Mouse (Mus musculus): ENCODE results near the gene Cdkn1a. TPM values are rescaled to one million over a fixed set of nuclear protein-coding genes. Genes with fewer than 3 reads are reported as not detected.

Cdkn1a gene
- polyA plus RNA-seq, 1 experiment, result not detected

DNA sequence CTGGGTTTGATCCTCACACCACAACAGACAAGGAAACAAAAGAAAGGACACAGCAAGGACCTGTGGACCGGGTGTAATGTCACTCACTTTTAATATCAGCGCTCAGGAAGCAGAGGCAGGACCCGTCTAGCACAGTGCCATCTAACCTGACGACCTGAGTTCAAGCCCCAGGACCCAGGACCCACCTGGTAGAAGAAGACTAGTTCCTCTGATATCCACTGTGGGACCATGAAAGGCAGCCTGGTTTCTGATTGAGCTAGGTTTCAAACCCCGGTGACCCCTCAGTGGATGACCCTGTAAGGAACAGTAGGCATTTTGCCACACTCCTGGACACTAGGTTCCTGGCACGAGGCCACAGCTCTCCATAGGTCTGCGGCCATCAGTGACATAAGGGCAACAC lies 6.1 kb upstream of the Cdkn1a start:
- Histone ChIP-seq H3K4me1 (ENCODE audit: control insufficient read depth, insufficient read depth, low read length) (peaks cover 20% of the 10 kb centered on the region), H3K4me3 (ENCODE audit: insufficient read depth, low read depth, low read length) (no peak overlapping the region), H3K27ac (ENCODE audit: insufficient read depth, low read depth, low read length) (no peak overlapping the region)
- WGBS, result 92% methylated on average over 7 of the region's 7 CpGs
- no peak for TF ChIP-seq CTCF (IDR thresholded peaks at IDR 0.05; ENCODE audit: insufficient read depth, low read depth, low read length)
- TF ChIP-seq POLR2A (IDR thresholded peaks at IDR 0.05; ENCODE audit: insufficient read depth, low read depth, low read length), result no peak

DNA sequence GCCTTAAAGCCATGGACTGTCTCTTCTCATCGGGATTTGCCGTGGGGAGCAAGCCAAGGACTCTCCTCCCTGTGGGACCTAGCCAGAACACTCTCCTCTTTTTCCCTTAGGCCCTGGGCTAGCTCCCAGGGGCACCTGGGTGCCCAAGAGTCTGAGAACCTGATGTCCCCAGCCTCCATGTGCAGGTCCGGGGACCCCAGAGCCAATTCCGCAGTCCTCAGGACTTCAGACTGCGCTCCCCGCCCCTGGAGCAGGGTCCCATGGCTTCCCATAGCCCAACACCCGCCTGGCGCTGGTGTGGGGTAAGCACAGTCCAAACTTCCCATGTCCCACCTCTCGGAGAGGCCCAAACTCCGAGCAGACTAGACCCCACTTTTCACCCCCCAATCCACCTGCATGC lies 5.5 kb upstream of the Cdkn1a start:
- Histone ChIP-seq H3K27ac (ENCODE audit: insufficient read depth, low read depth, low read length) (no peak overlapping the region), H3K4me1 (ENCODE audit: control insufficient read depth, insufficient read depth, low read length) (peaks cover 20% of the 10 kb centered on the region), H3K4me3 (ENCODE audit: insufficient read depth, low read depth, low read length) (no peak overlapping the region)
- no peak for TF ChIP-seq POLR2A (IDR thresholded peaks at IDR 0.05; ENCODE audit: insufficient read depth, low read depth, low read length)
- no peak for TF ChIP-seq CTCF (IDR thresholded peaks at IDR 0.05; ENCODE audit: insufficient read depth, low read depth, low read length)
- WGBS, result 84% methylated on average over 10 of the region's 10 CpGs

DNA sequence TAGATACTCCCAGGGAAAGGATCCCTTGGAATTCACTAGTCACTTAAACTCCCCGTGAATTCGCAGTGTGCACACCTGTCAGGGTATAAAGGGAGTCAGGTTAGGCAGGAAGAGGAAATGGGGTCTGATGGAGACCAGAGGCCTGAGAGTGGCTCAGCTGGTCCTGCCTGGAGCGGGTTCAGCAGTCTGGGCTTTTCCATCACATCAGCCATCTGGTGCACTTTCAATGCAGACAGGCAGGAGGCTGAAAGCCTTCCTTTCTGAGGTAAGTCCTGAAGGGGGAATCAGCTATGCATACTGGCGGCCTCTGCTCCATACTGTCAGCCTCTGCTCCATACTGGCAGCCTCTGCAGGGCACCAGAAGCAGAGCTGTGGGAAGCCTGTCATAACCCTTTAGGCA lies 3.9 kb upstream of the Cdkn1a start:
- H3K27ac ChIP-seq (ENCODE audit: insufficient read depth, low read depth, low read length), result no peak overlapping the region
- TF ChIP-seq CTCF (IDR thresholded peaks at IDR 0.05; ENCODE audit: insufficient read depth, low read depth, low read length) (no peak), POLR2A (IDR thresholded peaks at IDR 0.05; ENCODE audit: insufficient read depth, low read depth, low read length) (no peak)
- peaks cover 5% of the 10 kb centered on the region for H3K4me1 ChIP-seq (ENCODE audit: control insufficient read depth, insufficient read depth, low read length)
- no peak overlapping the region for H3K4me3 ChIP-seq (ENCODE audit: insufficient read depth, low read depth, low read length)
- WGBS, result 90% methylated on average over 4 of the region's 4 CpGs

DNA sequence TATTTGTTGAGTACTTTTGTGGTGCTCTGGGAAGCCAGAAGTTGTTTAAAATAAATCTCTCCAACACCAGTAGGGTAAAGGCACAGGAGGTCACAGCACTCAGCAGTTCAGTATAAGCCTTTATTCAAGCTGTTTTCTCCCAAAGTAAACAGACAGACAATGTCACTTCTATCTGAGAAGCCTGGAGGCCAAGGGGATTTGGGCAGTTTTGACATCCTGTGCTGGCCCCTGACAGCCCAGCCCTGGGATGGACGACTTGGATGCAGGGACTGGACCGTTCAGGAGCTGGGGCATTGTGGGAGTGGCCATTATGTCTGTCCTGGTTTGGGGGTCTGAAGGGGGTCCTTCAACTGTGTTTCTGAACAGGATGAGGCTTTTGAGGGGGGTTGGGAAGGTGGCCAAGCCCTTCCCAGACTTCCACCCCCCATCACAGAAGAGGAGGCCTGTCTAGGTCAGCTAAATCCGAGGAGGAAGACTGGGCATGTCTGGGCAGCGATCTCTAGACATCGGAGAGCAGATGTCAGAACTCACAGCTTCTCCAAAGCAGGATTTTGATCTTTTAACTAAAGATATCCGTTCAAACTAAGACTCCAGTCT lies 670 bp downstream of the Cdkn1a start:
- no peak for TF ChIP-seq POLR2A (IDR thresholded peaks at IDR 0.05; ENCODE audit: insufficient read depth, low read depth, low read length)
- TF ChIP-seq CTCF (IDR thresholded peaks at IDR 0.05; ENCODE audit: insufficient read depth, low read depth, low read length), result no peak
- no peak overlapping the region for H3K27ac ChIP-seq (ENCODE audit: insufficient read depth, low read depth, low read length)
- WGBS, result 59% methylated on average over 6 of the region's 6 CpGs

DNA sequence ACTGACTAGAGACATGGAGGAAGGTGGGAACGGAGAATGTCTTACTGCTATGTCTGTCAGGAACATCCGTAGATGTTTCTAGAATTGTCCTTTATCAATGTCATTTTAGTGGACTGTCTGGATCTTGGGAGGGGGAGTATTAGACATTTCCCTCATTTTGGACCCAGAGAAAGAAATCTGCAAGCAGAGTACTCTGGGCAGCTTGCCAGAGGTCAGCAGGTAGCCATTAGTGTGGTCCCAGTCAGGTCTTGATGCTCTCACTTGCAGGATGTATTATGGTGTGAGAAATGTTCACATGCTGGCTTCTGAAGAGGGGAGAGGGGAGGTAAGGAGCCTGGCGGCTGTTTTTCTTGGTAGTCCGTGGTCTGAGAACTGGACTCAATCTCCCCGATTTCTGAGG lies 1.7 kb downstream of the Cdkn1a start:
- H3K4me1 ChIP-seq (ENCODE audit: control insufficient read depth, insufficient read depth, low read length), result peaks cover 14% of the 10 kb centered on the region; the same call in 1 of the 2 replicates
- 73% methylated on average over 5 of the region's 5 CpGs for WGBS
- H3K4me3 ChIP-seq (ENCODE audit: insufficient read depth, low read depth, low read length), result no peak overlapping the region
- H3K27ac ChIP-seq (ENCODE audit: insufficient read depth, low read depth, low read length), result no peak overlapping the region
- TF ChIP-seq CTCF (IDR thresholded peaks at IDR 0.05; ENCODE audit: insufficient read depth, low read depth, low read length) (no peak), POLR2A (IDR thresholded peaks at IDR 0.05; ENCODE audit: insufficient read depth, low read depth, low read length) (no peak)

More for the DNA sequence above, 670 bp downstream of the Cdkn1a start:
- Histone ChIP-seq H3K4me1 (ENCODE audit: control insufficient read depth, insufficient read depth, low read length) (peaks cover 10% of the 10 kb centered on the region; the same call in 1 of the 2 replicates), H3K4me3 (ENCODE audit: insufficient read depth, low read depth, low read length) (no peak overlapping the region)

DNA sequence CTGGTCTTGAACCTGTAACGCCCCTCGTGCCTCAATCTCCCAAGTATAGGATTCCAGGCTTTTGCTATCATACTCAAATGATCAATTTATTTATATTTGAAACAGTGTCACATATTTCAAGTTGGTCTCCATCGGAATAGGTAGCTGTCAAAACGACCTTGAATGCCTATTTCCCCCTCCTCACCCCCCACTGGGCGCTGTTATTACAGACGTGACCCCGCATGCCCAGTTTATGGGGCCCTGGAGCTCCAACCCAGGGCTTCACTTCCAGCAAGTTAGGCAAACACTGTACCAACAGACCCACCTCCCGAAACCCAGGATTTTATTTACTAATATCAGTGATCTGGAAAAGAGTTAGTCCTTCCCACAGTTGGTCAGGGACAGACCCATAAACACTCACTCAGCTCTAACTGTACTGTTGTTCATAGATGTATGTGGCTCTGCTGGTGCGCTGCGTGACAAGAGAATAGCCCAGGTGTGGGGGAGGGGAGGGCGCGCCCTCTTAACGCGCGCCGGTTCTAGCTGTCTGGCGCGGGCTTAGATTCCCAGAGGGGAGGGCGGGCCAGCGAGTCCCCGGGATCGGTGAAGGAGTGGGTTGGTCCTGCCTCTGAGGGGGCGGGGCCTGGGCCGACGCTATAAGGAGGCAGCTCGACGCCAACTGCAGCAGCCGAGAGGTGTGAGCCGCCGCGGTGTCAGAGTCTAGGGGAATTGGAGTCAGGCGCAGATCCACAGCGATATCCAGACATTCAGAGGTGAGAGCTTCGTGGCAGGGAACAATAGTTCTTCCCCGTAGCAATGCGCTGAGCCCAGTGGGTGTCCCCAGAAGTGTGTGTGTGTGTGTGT lies 2.6 kb downstream of the Cdkn1a start:
- H3K27ac ChIP-seq (ENCODE audit: insufficient read depth, low read depth, low read length), result peak overlapping the region; percentile 68
- peak overlapping the region; percentile 55 for H3K4me3 ChIP-seq (ENCODE audit: insufficient read depth, low read depth, low read length)
- 13% methylated on average over 36 of the region's 36 CpGs for WGBS

DNA sequence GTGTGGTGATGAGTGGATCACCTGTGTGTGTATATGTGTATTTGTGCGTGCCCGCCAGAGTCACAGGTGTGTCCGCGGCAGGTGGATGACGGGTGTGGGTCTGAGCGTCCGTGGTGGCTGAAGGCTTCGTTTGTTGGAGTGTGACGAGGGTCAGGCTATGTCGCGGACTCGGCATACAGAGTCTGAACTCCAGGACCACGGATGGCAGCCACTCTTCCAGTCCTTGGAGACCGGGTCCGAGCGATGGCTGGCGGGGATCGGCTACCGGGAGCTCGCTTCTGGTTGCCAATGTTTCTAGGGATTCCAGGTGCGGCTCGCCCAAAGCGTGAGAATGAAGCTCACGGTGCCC lies 3.2 kb downstream of the Cdkn1a start:
- TF ChIP-seq POLR2A (IDR thresholded peaks at IDR 0.05; ENCODE audit: insufficient read depth, low read depth, low read length), result no peak
- no peak for TF ChIP-seq CTCF (IDR thresholded peaks at IDR 0.05; ENCODE audit: insufficient read depth, low read depth, low read length)
- WGBS, result under 1% methylated on average over 24 of the region's 24 CpGs
- Histone ChIP-seq H3K27ac (ENCODE audit: insufficient read depth, low read depth, low read length) (peak overlapping the region; percentile 68), H3K4me3 (ENCODE audit: insufficient read depth, low read depth, low read length) (peak overlapping the region; percentile 55), H3K4me1 (ENCODE audit: control insufficient read depth, insufficient read depth, low read length) (peaks cover 14% of the 10 kb centered on the region; the same call in 1 of the 2 replicates)

More for the DNA sequence above, 2.6 kb downstream of the Cdkn1a start:
- peaks cover 14% of the 10 kb centered on the region; the same call in 1 of the 2 replicates for H3K4me1 ChIP-seq (ENCODE audit: control insufficient read depth, insufficient read depth, low read length)
- TF ChIP-seq CTCF (IDR thresholded peaks at IDR 0.05; ENCODE audit: insufficient read depth, low read depth, low read length), result no peak
- peak; percentile 98 for TF ChIP-seq POLR2A (IDR thresholded peaks at IDR 0.05; ENCODE audit: insufficient read depth, low read depth, low read length)

DNA sequence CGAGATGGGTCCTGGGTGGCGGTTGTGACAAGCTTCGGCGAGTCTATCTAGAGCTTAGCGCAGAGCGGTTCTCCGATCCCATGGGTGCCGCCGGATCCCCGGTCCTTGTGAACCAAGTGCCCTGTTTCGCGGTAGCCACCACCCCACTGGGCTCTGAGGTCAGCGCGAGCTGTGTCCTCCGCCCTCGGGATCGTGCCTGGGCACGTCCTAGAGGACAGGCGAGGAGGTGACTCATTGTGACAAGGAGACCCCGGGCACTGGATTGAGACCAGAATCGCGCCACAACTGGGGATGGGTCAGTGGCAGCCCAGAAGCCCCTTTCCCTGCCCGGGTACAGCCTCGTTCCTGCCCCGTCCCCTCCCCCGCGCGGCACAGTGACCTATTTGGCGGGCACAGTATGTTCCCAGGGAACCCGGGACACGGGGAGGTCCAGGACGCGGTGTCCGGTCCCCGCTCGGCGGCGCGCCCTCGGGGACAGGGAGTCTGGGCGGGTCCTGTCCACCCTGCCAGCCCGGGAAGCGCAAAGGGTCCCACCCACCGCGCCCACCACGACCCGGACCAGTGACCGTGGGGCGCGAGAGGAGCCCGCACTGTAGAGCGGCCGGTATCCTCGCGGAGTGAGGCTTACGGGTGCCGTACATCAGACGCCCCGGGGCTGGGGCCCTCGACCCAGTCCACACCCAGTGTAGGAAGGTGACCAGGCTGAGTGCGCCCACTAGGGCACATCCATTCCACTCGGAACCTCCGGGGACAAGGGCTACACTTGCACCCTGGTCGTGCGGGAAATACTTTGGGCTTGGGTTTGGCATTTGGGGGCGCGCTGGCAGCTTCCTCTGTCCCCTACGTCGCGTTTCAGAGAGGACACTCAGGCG lies 3.8 kb downstream of the Cdkn1a start:
- H3K4me3 ChIP-seq (ENCODE audit: insufficient read depth, low read depth, low read length), result peak overlapping the region; percentile 55
- peak overlapping the region; percentile 68 for H3K27ac ChIP-seq (ENCODE audit: insufficient read depth, low read depth, low read length)
- TF ChIP-seq CTCF (IDR thresholded peaks at IDR 0.05; ENCODE audit: insufficient read depth, low read depth, low read length) (no peak), POLR2A (IDR thresholded peaks at IDR 0.05; ENCODE audit: insufficient read depth, low read depth, low read length) (no peak; the same call in 1 of the 2 replicates)
- H3K4me1 ChIP-seq (ENCODE audit: control insufficient read depth, insufficient read depth, low read length), result peaks cover 14% of the 10 kb centered on the region; the same call in 1 of the 2 replicates
- WGBS, result under 1% methylated on average over 70 of the region's 71 CpGs

Measured in olfactory bulb, adult 2 months (tissue).